Mouse (Mus musculus) ES-Bruce4 (cell line): ENCODE results near the gene Il2rb. TPM values are rescaled to one million over a fixed set of nuclear protein-coding genes. Genes with fewer than 3 reads are reported as not detected.

ENCODE experiments used
- H3K27ac ChIP-seq: 2 replicates; pipeline ENCODE4 v1.5.1; 2012; ENCODE audit warnings: low read length, inconsistent platforms; ENCODE audit not compliant: insufficient read depth
- H3K27me3 ChIP-seq: 2 replicates; pipeline ENCODE4 v1.6.1; 2012; ENCODE audit warnings: mild to moderate bottlenecking, low read length, inconsistent platforms; ENCODE audit not compliant: control insufficient read depth, poor library complexity, insufficient read depth, severe bottlenecking
- H3K36me3 ChIP-seq: 2 replicates; pipeline ENCODE4 v1.6.1; 2012; ENCODE audit warnings: inconsistent platforms, mild to moderate bottlenecking, low read length, moderate library complexity; ENCODE audit not compliant: control insufficient read depth, poor library complexity, insufficient read depth, severe bottlenecking
- H3K4me1 ChIP-seq: one replicate; pipeline ENCODE4 v1.8.1; 2011; ENCODE audit warnings: low read length; ENCODE audit not compliant: control insufficient read depth, insufficient read depth
- H3K4me3 ChIP-seq: 2 replicates; pipeline ENCODE4 v1.5.1; 2011; ENCODE audit warnings: low read depth, mild to moderate bottlenecking, low read length
- H3K9ac ChIP-seq: 2 replicates; pipeline ENCODE4 v1.6.1; 2012; ENCODE audit warnings: low read depth, mild to moderate bottlenecking, inconsistent platforms; ENCODE audit not compliant: poor library complexity, severe bottlenecking
- H3K9me3 ChIP-seq: replicated peaks from 2 replicates; pipeline ENCODE4 v1.6.1; 2012; ENCODE audit warnings: mild to moderate bottlenecking, low read length, inconsistent platforms; ENCODE audit not compliant: control insufficient read depth, poor library complexity, insufficient read depth, severe bottlenecking
- CTCF ChIP-seq: IDR thresholded peaks from one replicate; pipeline ENCODE4 v1.8.1; 2011; ENCODE audit warnings: low read depth, low read length
- EP300 ChIP-seq: IDR thresholded peaks from 2 replicates; pipeline ENCODE4 v1.6.1; 2011; ENCODE audit warnings: low read depth, low read length; ENCODE audit not compliant: insufficient read depth
- POLR2A ChIP-seq: IDR thresholded peaks from one replicate; pipeline ENCODE4 v1.8.1; 2011; ENCODE audit warnings: low read length; ENCODE audit not compliant: insufficient read depth
- polyA plus RNA-seq: library from polyadenylated mRNA; stranded (reverse); fragments of >200 nt; gene quantifications from 2 replicates; pipeline ENCODE4 v1.2.4, GENCODE M21; 2011; ENCODE audit warnings: low read depth; ENCODE audit not compliant: missing spikeins, insufficient read depth, insufficient read length

The Il2rb gene
- polyA plus RNA-seq, 1 experiment: 0.42 TPM

DNA sequence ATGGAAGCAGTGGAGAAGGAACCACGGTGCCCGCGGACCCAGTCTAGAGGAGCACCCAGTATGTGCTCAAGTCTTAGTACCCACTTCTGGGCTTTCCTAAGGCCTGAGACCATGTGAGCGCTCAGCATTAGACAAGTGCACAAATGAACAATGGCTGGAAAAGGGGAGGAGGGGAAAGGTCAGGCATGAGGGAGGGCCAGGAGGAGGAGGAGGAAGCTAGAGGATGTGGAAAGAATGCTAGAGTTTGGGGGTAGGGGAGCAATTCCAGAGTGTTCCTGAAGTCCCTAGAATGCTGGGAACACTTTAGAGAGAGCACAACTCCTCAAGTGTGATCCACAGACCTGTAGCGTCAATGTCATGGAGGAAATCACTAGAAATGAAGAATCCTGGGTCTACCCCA is 29.1 kb upstream of the Il2rb start:
- no peaks in the 10 kb centered on the region for H3K36me3 ChIP-seq
- no peaks in the 10 kb centered on the region for H3K27me3 ChIP-seq
- H3K27ac ChIP-seq: no peak overlapping the region
- H3K9me3 ChIP-seq: no peaks in the 10 kb centered on the region
- TF ChIP-seq EP300: no peak
- no peak for TF ChIP-seq POLR2A
- TF ChIP-seq CTCF: no peak
- H3K4me1 ChIP-seq: no peaks in the 10 kb centered on the region
- H3K9ac ChIP-seq: no peak overlapping the region
- no peak overlapping the region for H3K4me3 ChIP-seq

DNA sequence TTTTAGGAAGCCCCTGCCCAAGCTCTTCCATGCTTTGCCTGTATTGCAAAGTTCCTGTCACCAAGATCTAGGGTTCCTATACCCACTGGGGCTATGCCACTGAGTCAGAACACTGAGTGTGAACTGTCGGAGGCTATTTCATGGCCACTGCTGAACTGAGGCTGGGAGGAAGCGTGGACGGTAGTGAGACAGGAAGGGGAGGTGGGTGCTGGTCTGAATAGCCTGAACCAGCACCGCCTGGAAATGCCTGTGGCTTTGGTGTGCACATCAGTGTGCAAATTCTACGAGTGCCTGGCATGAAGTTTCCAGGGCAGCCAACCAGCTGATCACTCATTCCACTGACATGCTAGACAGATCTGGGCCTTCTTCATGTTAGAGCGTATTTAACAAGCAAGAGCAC is 26.8 kb upstream of the Il2rb start:
- H3K4me1 ChIP-seq: no peaks in the 10 kb centered on the region
- no peak overlapping the region for H3K27ac ChIP-seq
- H3K9me3 ChIP-seq: no peaks in the 10 kb centered on the region
- no peak overlapping the region for H3K9ac ChIP-seq
- no peaks in the 10 kb centered on the region for H3K27me3 ChIP-seq
- TF ChIP-seq EP300 (no peak), POLR2A (no peak), CTCF (no peak)
- no peaks in the 10 kb centered on the region for H3K36me3 ChIP-seq
- no peak overlapping the region for H3K4me3 ChIP-seq

DNA sequence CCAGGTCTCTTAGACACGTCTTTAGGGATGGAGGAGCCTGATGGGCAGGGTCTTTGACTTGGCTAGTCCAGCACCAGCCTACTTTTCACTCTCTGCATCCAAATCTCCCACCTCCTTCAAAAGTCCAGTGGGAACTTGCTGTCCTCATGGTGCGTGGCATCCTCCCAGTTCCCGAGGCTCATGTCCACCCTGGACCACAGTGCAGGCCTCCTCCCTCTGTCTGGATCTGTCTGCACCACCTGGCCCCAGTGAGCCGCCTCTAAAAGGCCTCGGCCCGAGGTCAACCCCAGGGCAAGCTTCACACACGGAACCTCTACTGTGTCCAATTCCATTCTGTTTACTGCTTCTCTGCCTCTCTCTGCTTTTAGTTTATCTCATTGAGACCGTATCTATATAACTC is 26.3 kb upstream of the Il2rb start:
- Histone ChIP-seq H3K36me3 (no peaks in the 10 kb centered on the region), H3K4me1 (no peaks in the 10 kb centered on the region), H3K27ac (no peak overlapping the region), H3K9ac (no peak overlapping the region), H3K27me3 (no peaks in the 10 kb centered on the region), H3K9me3 (no peaks in the 10 kb centered on the region), H3K4me3 (no peak overlapping the region)
- TF ChIP-seq CTCF (no peak), EP300 (no peak), POLR2A (no peak)

DNA sequence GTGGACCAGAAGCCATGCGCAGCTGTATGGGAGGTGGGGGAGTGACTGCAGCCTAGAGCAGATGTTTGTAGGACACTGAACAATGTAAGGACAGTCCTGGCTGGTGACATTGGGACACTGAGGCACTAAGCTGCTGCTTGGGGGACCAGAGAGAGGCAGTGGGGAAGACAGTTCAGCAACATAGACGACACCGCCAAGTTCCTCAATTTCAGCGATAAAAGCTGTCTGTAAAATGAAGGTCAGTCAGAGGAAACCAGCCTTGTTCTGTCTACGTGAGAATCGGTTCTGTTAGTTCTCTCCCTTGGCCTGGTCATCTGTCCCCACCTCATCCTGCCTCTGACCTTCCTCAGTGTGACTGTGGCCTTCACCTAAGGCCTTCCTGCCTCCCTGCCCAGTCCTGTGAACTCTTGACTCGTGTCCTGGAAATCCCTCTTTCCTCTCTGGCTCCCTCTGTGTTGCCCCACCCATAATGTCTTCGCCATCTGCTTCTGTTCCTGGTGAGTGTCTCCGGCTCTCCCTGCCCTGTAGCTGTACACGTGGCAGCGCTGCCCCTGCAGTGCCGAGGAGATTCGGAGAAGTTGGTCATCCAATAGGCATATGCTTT is 25.1 kb upstream of the Il2rb start:
- Histone ChIP-seq H3K27me3 (no peaks in the 10 kb centered on the region), H3K9me3 (no peaks in the 10 kb centered on the region), H3K36me3 (no peaks in the 10 kb centered on the region), H3K9ac (no peak overlapping the region), H3K27ac (no peak overlapping the region), H3K4me1 (no peaks in the 10 kb centered on the region), H3K4me3 (no peak overlapping the region)
- TF ChIP-seq CTCF (no peak), EP300 (no peak), POLR2A (no peak)

DNA sequence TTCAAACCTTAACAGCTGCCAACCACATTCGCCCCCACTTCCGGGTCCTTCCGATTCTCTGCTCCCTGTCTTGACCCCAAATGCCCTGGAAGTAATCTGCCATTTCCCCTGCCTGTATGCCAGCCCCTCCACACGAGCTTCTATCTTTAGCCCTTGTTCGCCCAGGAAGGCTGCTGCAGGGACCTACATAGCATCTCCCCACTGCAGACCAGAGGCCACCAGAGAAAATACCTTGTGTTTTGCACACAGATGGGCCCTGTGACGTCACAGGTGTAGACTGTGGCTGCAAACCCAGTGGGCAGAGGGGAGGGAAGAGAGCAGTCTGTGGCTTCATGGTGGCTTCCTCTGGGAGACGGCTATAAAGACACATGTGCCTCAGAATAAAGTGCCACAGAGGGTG is 23.1 kb upstream of the Il2rb start:
- Histone ChIP-seq H3K9me3 (no peaks in the 10 kb centered on the region), H3K27ac (no peak overlapping the region), H3K4me3 (no peak overlapping the region), H3K9ac (no peak overlapping the region), H3K36me3 (no peaks in the 10 kb centered on the region), H3K27me3 (no peaks in the 10 kb centered on the region), H3K4me1 (no peaks in the 10 kb centered on the region)
- TF ChIP-seq EP300 (no peak), POLR2A (no peak), CTCF (no peak)

DNA sequence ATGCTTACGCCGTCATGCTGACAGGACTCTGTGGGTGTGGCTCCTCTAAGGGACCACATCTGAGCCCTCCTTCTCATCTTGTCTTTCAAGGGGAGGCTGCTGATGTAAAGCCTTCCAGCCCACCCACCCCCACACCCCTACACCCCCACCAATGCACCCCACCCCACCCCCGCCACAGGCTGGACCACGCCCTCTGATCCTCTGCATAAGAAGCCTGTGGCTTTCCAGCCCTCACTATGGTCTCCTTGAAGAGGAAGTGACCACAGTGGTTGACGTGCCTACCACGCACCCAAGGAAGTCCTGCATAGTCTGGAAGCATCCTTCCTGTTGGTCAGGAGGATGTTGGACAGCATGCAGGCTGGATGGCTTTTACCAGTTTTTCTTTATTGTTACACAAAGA is 20.7 kb upstream of the Il2rb start:
- Histone ChIP-seq H3K9me3 (no peaks in the 10 kb centered on the region), H3K4me1 (no peaks in the 10 kb centered on the region), H3K27me3 (no peaks in the 10 kb centered on the region), H3K4me3 (no peak overlapping the region), H3K27ac (no peak overlapping the region), H3K36me3 (no peaks in the 10 kb centered on the region), H3K9ac (no peak overlapping the region)
- TF ChIP-seq EP300 (no peak), CTCF (no peak), POLR2A (no peak)
